Mouse (Mus musculus) inflammation-experienced regulatory T-cells, adult 6 months (primary cell): Measurements from ENCODE around the gene Senp7. TPM values are rescaled to one million over a fixed set of nuclear protein-coding genes. Genes with fewer than 3 reads are reported as not detected.
"Not testable (repeated sequence)": the region's sequence is repeated elsewhere in the genome, so short reads cannot be mapped to it uniquely, and the experiment has no call there.

ENCODE experiments used
- ATAC-seq: one replicate; pipeline ENCODE4 v1.8.0; 2017
- polyA plus RNA-seq, 3 experiments: library from polyadenylated mRNA; unstranded; fragments of 100-300 nt; shearing (Covaris generic); gene quantifications; one replicate each; pipeline ENCODE4 v1.2.1; 2017

Gene Senp7
- 10 to 100 TPM; 47.4 to 75.2 (median 62.0) TPM for polyA plus RNA-seq

DNA sequence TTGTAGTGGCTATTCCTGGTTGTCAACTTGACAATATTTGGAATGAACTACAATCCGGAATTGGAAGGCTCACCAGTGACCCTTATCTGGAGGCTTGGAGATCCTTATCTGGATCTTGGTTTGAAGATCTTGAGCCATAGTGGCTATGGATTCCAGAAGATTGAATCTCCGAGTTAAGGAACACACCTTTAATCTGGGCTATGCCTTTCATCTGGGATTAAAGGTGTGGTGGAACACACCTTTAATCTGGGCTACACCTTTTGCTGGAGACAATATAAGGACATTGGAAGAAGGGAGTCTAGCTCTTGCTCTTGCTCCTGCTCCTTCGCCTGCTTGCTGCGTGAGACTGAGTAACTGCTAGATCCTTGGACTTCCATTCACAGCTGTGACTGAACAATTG lies at the start of gene Senp7:
Senp7 (plus strand) TSS at position 301 of the 400 bp plus-strand sequence.
- ATAC-seq, result not testable (repeated sequence)

DNA sequence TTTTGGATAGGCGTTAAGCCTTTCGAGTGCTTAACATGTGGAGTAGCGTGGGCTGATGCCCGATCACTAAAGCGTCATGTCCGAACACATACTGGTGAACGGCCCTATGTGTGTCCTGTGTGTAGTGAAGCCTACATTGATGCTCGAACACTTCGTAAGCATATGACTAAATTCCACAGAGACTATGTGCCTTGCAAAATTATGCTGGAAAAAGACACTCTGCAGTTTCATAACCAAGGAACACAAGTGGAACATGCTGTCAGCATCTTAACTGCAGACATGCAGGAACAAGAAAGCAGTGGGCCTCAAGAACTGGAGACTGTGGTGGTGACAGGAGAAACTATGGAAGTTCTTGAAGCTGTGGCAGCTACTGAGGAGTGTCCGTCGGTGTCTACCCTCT lies 41.3 kb upstream of the Senp7 start:
- ATAC-seq, result no peak

DNA sequence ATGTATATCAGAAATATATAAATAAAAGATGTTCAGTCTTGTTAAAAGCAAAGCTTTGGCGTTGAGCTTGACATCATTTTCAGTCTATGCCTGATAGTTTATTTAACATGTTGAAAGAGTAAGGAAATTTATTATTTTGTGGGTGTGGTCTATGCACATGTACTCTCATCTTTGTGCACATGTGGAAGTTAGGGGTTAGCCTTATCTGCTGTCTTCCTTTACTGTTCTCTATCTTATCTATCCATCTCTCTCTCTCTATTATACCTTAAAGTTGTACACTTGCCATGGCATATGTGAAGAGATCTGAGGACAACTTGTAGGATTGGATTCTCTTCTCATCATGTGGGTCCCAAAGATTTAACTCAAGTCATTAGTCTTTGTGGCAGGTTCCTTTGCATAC lies 39.3 kb upstream of the Senp7 start:
- no peak for ATAC-seq

DNA sequence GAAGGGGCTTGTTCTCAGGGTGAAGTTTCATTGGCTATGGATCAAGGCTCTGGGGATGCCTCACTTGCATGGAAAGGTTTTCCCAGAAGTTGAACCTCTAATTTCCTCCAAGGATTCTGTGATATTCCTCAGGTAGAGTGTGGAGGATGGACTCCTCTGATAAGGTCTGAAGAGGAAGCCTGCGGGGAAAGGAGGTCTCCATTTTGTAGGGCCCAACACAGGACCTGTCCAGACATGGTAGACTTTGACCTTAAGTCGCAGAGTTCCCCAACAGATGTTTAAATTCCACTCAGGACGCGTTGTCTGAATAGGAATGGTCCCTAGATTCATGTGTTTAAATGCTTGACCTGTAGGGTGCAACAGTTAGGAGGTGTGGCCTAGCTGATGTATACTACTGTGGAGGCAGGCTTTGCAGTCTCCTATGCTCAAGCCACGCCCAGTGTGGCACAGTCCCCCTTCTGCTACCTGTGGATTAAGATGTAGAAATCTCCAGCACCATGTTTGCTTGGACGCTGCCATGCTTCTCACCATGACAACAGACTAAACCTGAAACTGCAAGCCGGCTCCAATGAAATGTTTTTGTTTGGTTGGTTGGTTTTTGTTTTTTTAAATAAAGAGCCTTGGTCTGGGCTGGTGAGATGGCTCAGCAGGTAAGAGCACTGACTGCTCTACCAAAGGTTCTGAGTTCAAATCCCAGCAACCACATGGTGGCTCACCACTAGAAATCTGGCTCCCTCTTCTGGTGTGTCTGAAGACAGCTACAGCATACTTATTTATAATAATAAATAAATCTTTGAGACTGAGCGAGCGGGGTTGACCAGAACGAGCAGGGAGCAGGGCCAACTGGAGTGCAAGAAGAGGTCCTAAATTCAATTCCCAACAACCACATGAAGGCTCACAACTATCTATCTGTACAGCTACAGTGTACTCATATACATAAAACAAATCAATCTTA lies 35.1 kb upstream of the Senp7 start:
- no peak for ATAC-seq

DNA sequence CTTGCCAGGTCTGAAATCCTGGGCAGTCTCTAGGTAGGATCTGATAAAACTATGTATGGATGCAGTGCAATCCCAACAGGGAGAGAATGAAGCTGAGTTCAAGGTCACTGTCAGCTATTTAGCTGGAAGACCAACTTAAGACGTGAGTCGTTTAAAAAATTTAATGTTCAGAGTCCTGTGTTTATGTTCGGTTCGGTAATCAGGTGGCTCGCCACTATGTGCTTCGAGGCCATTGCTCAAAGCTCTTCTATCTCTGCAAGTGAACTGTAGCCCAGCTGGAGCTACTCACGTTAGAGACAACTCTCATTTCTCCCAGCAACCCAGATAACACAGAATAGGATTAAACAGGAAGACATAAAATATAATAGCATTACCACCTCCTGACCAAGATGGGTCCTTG lies 34.1 kb upstream of the Senp7 start:
- ATAC-seq, result no peak

DNA sequence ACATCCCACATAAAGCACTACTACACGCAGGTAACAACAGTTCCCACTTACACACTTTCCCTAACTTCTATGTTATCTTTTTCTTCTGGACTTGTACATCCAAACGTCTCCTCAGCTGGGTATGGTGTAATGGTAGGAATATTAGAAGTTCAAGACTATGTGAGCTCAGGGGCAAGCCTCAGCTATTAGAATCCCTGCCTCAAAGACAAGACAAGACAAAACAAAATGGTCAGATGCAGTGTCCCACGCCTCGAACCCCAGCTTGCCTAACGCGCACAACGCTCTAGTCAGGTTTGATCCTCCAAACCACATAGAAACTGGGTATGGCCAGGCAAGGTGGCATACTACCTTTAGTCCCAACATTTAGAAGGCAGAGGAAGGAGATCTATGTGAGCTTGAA lies 28.5 kb upstream of the Senp7 start:
- ATAC-seq, result no peak

DNA sequence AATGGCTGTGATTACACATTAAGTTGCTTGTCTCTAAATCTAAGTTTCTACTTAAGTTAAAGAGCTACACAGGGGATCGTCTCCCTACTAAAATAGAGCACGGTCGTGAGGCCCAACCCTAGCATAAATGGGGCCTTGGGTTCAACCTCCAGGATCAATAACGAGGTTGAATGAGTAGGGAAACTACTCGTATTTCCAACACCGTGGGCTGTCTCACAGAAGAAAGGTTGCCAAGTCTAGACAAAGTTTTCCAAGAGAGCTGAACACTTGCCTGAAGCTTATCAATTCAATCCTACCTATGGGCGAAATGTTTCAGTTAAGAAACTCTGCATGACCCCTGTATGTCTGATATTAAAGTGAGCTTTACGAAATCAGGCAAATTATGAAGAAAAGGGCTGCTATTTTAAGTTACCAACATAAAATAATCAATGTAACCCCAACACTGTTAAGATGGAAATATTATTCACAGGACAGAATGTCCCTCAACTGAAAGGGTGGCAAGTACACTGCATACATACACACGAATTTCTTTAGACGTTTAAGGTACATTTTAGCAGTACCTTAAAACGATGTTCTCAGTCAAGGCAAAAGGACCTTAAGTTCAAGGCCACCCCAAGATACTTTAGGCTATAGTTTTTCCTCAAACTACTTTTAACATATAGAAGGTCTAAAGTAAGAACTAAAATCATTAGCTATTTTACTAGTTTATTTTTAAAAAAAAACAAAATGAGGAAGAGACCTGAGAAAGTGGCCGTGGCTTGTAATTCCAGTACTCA lies 20.1 kb upstream of the Senp7 start:
- no peak for ATAC-seq

DNA sequence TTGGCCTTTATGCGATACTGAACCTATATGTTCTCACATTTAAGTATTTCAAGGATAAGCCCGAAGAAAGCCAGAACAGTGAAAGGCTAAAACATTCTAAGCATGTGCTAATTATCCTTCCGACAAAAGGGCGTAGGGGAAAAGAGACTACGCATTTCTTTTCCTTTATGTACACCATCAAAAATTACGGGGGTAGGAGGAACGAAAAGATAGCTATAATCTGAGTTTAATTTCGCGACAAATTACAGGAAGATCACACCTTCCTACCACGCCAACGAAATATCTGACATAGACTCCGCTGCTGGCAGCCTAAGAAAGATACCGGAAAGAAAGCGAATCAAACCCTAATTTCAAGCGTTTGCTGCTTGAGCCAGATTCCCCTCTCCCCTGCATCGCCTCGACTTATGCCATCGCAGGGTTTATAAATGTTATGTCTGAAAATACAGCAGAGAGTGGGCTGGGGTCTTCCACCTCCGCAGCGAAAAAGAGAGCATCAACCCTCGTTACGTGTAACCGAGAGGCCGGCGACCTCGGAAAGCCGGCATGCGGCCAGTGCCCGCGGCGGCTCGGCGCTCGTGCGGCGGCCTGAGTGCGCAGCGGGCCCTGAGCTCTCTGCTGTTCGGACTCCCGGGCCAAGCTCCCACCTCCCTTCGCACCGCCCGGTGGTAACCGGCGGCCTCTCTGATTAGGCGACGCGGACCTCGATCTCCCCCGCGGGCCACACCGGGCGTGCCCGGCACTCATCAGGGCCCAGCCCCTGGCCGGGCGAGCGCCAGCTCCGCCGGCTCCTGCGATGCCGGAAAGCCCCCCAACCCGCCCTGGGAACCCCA lies 19.2 kb upstream of the Senp7 start:
- peak; percentile 30 for ATAC-seq

DNA sequence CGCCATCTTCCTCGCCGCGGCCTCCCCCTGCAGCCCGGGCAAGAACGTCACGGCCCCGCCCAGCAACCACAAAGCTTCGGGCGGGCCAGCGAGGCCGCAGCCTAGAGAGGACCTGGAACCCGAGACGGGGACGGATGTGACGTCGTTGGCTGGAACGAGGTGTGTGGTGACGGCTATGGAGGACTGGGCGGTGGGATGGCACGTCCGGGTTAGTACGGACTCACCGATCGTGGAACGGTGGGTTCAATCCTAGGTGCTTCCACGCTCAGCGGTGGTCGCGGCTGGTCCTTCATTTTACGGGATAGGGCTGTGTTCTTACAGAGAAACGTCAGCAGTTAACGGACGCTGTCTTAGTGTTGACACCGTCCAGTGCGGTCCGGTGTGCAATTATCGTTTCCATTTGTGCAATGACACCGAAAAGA lies 18.5 kb upstream of the Senp7 start, which contains the start of gene Pcnp:
Pcnp (minus strand) TSS at position 79 of the 422 bp plus-strand sequence.
- peak; percentile 93 for ATAC-seq

DNA sequence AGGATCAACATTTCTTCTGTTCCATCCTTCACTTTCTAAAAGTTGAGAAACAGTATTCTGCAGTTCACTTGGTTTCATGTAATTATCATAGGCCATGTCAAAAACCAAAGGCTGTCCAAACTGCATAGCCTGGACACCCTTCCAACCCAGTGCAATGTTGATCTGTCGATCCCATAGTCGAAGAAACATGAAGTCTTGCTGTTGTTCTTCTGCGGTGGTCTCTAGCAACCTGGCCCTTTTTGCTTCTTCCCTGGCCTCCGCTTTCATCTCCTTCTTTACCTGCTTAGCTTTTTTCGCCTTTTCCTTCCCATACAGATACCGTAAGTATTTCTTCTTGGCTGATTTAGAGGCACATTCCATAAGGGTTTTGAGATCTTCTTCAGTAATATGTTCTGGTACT lies 13.6 kb upstream of the Senp7 start:
- ATAC-seq, result no peak

DNA sequence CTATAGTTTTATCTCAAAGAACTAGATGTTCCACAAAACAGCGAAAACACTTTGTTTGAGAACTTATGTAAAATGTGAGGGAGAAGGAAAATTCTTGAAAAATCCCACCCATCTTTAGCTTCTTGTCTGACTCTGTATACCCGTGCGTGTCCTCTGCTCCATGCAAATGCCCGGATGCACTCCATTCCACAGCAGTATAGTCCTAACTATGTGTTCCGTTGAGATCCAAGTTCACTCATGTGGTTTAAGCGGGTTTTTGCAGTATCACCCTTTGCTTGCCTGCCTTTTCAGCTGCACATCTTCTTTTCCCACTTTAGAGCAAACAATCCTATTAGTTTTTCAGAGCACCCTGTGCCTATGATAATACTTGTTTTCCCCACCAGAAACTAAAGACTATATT lies 11.6 kb upstream of the Senp7 start:
- no peak for ATAC-seq

DNA sequence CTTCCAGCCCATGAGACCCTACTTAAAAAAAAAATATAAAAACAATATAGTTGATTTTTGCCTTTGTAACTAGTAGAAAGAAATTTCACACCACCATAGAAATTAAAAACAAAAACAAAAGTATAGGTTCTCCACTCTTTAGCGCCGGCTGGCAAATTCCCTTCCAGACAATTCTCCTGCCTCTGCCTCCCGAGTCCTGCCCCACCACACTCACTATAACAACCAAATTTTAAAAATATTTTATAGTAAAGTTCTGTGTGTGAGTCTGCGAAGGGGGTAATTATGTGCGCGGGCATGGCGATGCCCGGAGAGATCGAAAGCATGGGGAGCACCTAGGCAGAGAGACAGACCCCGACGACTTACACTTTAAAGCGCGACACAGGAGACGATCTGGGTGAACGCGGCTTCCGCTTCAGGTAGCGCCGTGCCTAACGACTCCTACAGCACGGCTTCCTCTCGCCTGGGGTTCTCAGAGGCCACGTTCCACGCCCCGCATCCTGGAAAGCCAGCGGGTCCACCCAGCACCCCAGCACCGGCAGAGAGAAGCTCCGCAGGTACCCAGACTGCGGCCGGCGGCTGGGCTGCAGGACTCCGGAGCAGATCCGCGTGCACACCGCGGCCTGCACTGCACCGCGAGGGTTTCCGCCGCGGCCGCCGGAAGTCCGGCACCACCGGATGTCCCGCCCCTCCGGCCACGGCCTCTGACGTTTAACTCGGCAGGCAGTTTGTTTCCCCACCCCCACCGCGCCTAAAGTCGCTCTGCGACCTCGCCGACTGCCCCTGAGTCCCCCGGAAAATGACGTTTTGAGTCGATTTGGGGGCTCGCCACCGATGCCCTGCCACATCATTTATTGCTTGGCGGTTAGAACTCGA lies 10.8 kb upstream of the Senp7 start, which contains the start of gene Trmt10c:
Trmt10c (minus strand) TSS at position 682 of the 873 bp plus-strand sequence.
- peak; percentile 88 for ATAC-seq

DNA sequence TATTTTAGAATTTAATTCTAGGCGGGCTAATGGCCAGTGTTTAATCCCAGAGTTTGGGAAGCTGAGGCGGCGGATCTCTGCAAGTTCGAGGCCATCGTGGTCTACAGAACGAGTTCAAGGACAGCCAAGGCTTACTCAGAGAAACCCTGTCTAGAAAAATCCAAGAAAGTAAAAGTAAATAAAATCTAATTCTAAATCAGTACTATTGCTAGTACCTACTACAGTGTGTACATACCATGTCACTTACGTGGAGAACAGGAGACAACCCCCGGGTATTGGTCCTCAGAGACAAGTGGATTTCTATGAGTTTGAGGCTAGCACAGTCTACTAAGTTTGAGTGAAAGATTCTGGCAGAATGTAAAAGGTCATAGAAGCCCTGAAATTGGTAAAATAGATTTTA lies 10.0 kb upstream of the Senp7 start:
- no peak for ATAC-seq

DNA sequence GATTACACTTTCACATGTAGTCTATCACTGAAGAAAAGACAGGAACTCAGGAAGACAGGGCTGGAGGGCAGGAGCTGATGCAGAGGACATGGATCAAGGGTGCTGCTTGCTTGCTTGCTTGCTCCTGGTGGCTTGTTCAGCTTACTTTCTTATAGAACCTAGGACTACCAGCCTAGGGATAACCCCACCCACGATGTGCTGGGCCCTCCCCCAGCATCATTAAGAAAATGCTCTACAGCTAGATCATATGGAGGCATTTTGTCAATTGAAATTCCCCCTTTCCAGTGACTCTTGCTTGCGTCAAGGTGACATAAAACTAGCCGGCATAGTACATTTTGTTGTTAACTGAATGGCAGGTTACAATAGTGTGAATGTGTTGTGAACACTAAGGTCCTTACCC lies 7.8 kb downstream of the Senp7 start:
- no peak for ATAC-seq

DNA sequence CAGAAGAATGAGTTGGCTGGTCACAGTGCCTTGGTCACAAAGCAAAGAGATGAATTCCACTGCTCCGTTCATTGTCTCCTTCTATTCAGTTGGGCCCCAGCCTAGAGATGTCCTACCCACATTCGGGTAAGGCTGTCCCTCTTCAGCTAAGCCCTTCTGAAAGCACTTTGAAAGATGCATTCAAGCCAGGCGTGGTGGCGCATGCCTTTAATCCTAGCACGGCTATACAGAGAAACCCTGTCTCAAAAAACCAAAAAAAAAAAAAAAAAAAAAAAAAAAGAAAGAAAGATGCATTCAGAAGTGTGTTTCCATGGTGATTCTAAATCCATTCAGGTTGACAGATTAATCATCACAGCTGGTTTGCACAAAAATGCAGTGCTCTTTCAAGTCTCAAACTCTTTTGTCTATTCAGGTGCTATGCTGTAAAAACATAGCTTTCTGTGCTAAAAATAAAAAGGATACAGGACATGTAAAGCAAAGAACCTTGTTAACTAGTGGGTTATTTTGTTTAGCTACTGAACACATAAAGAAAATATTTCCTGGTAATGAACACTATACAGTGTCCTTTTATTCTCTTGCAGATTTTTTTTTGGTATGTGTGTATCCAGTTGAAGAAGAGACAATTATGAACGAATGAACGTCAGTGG lies 8.9 kb downstream of the Senp7 start:
- peak; percentile 46 for ATAC-seq

DNA sequence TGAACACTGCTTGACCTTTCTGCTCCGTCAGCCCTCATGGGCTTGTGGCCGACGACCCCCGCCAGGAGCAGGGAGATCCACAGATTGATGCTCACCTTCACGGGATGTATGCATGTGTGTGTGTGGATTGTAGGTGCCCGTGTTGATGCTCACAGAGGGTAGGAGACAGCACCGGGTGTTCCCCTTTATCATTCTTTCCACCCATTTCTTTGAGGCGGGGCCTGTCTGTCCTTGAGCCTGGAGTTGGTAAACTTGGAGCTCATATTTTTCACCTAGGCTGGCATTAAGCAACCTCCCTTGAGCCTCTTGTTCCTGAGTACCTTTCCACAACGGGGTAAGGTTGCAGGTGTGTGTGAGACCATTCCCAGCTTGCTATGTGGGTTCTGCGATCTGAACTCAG lies 10.0 kb downstream of the Senp7 start:
- ATAC-seq, result no peak

DNA sequence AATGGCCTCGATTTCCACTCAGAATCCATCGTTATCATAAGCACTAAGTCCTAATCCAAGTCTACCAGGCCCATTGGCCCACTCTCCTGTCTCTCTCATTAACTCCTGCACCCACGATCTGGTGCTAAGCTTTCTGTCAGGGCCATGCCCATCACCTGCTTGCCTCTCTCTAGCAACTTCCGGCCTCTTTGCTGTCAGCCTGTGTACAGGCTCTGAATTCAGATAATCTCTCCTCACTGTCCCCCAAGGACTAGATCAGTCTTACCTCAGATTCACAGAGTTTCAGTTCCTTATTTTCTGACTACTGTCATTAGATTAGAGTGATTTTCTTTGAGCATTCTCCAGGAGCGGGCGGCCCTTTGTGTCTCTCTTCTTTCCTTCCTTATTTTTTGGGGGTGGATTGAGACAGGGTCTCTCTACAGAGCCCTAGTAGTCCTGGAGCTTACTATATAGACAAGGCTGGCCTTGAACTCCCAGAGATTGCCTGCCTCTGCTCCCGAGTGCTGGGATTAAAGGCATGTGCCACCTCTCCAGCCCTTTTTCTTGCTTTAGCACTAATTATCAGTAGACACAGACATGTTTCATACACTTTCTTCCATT lies 14.0 kb downstream of the Senp7 start:
- ATAC-seq, result no peak

DNA sequence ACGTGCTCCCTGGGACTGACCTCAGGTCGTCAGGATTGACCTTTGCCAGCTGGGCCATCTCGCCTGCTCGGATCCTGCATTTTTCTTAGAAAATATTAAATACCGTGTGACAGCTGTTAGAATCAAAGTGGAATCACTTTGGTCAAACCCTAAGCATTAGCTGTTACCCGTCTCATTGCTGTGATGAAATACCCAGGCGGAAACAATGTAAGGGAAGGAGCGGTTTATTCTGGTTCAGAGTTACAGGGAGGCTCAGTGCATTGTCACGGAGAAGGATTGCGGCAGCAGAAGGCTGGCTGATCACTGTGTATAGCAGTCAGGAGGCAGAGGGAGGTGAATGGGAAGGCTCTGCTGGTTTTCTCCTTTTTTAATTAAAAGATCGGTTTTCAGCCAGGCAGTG lies 14.8 kb downstream of the Senp7 start:
- ATAC-seq, result no peak

DNA sequence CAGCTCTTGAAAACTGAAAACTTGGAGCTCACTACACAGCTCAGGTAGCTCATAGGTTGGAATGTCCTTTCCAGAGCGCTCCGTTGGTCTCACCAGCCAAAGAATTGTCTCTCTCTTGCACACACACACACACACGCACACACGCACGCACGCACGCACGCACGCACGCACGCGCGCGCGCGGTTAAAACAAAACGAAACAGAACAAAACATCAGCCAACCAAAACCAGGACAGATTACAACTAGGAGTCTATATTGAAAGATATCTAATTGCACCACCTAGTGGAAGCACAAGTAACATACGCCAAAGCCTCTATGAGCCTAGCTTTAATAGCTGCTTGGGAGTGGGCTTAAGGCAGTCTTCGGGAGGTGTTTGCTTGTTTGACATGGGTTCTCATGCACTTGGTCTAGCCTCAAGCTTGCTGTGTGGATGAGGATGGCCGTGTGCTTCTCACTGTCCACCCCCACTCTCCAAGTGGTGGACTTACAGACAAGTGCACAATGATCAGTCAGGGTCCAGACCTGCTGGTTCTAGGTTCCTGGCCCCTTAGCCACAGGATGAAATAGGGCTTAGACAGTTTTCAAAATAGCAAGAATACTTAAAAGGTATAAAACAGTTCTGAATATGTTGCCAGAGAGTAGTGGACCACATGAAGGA lies 16.3 kb downstream of the Senp7 start:
- peak; percentile 97 for ATAC-seq

DNA sequence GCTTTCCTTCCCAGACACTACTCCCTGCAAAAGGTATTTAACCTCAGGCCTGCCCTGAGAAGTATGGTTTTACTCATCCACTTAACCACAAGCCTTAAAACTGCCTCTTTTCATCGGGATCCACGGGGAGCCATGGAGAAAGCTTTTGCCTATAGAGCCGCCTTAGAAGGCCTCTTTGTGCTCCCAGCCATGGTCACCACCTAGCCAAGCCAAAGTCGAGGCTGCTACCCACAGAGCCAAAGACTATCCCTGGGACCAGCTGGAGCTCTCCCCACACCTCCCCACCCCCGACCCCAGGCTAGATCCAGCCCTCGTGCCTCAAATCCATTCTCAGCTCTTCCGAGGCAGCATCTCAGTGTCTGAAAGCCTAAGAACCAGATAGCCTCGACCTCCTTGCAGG lies 18.0 kb downstream of the Senp7 start:
- ATAC-seq, result no peak
